Mouse (Mus musculus) retina, adult 2 months (tissue): ENCODE measurements at regions not wholly inside any gene's neighbourhood (a gene's known extent, or its start where the extent isn't known, plus 50 kb on each side); places are given as distances from the start of the nearest gene placed in this dataset.

ENCODE experiments used
- DNase-seq: peaks from one replicate; pipeline ENCODE4 v3.0.0-alpha.2; 2012; ENCODE audit warnings: low read depth, low spot score

DNA sequence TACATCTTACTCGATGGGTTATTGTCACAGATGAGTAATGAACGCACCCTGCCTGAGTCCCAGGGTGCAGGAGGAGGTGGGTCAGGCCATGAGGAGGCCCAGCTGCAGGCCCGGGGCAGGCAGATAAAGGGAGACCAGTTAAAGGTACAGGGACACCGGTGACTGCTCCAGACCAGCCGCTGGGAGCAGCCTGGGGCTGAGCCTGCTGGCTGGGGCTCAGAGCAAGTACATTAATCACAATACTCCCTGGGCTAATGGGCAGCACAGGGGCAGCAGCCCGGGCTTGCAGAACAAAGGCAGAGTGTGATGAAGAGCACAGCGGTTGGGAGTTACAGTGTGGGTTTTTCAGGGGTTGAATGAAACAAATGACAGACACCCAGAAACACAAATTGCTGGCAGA is 154.4 kb upstream of the Rnf219 start:
- DNase-seq = no peak

DNA sequence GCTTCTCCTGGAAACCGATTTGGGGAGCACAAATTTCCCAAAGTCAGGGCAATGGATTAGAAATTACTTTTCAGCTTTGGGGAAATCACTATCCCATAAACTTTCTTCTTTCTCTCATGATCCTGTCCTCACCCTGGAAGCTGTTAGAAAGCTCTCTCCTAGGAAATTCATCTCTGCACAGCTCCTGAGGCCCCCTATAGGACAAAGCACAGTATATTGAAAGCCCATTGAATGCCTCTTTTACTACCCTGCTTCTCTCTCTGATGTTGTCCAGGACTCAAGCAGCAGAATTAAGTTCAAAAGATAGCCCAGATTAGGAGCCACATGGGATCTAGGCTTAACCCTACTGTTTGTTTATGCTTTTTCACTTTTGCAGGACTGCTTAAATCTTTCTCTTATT is 139.3 kb upstream of the Rnf219 start:
- DNase-seq = no peak

DNA sequence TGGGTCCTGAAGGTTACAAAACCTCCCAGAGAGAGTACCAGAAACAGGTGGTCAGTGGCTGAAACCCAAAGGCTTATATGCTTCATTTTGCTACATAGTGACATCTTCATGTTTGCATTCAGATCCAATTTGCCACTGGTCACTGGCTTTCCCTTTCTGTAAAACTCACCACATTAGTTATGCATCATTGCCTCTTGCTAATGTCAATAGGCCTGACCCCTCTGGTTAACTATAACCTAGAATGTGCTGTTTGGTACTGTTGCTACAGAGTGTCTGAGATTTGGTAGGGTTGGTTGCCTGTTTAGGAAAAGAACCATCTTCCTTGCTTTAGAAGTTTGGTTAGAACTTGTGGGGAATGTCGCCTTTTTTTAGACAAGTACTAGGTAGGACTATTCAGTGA is 136.3 kb upstream of the Rnf219 start:
- DNase-seq = no peak

DNA sequence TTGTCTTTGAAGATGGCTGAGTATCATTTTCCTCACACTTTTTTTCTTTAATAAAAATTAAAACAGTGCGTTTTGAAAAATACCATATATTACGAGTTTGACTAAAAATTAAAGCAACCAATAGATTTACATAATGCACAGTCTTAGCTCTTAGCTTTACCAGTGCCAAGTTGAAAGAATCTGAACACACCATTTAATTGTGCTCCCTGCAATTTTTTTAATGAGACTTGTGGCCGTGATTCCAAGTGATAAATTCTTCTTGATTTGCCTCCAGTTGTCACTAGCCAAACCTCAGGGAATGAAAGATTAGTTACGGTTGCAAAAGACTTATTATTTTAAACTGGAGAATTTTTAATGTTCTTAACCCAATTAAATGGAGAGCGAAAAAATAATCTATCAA is 127.5 kb upstream of the Rnf219 start:
- DNase-seq = no peak

DNA sequence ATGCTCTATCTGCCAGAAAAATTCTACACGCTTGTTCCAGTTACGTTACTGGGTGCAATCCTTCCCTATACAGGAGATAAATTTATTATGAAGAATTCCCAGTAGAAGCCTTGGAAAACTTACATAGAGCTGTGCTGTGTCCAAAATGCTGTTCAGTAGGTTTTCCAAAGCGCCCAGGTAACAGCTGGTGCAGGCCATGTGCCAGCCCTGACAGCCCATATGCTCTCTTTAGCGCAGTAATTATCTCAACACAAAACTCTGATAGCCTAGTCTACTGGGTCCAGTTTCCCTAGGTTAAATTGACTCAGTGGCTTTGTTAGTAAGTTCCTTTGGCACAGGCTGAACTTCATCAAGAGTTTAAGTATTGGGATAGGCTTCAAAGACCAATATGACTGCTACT is 122.2 kb upstream of the Rnf219 start:
- DNase-seq = no peak

DNA sequence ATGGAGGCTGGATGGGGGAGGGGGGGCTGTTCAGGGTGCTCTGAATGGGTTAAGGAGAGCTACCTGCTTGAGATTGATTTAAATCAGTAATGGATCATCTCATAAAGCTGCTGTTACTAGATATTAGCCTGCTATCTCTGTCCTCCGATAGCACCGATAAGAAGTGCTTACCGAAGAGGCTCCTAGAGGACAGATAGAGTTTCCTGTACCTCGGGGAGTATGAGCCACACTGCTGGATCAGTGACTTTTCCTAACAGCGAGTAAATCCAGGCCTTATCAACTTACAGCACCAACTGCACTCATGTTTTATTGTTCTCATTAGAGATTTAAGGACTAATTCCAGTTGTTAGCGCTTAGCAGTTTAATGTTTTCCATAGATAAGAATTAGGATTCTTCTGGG is 120.3 kb upstream of the Rnf219 start:
- DNase-seq = no peak

DNA sequence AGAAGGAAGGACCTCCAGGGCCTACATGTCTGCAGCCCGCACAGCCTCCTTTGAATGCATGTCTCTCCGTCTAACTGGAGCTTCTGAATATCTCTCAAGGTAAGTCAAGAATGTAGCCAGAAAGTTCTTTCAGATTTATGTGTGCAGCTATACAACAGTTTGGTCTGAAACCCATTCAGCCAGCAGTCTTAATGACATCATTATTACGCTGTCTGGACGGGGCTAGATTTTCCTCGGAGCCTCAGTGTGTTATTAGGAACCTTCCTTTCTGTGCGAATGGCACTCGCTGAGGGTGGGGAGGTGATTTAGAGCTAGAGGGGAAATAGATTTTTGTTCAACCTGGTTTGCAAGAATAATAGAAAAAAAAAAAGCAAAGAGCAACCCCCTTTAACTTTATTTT is 116.9 kb upstream of the Rnf219 start:
- DNase-seq = no peak

DNA sequence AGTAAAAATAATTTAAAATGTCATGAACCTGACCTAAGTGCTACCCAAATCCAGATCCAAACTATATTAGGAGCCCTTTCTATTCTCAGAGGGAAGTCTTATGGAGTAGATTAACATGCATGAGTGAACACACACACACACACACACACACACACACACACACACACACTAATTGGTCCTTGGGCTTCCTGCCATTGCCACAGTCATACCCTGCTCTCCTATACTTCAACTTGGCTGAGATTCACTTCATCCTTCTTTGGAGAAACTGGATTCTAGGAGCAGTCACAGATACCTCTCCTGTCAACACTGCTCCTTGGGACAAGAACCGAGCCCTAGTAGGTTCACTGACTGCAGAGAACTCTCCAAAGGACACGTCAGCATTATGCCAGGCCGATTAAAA is 89.0 kb upstream of the Rnf219 start:
- DNase-seq = no peak

DNA sequence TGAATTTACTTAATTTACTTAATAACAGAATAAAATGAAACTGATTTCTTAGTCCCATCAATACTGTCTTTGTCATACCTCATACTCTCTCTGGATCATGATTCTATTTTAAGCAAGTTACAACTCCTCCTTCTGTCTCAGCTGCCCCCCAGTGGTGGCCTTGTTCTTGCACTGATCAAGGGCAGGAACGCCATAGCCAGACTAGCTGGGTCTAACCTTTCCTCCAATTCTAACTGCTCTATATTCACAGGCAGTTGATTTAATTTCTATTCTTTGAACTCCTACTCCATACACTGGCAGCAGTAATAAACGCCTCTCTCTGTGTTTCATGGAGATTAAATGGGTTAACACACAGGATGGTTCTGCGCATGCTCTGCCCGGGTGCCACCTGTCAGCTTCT is 87.9 kb upstream of the Rnf219 start:
- no peak for DNase-seq

DNA sequence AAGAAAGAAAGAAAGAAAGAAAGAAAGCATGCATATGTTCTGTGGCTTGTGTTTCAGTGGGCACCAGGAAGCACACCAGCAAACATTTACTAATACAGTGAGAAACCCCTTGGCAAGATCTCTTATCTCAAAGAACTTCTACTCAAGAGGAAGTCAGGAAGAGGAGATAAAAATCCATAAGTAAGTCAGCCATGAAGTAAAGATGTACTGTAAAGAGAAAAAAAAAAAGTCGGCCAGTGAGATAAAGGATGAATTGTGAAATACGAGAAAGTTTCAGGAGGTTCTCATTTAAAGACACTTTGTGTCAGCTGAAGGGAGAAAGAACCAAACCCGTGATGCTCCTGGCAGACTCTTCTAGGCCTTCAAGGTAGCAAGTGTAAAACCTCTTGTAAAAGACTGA is 72.4 kb upstream of the Rnf219 start:
- DNase-seq = no peak
